Mouse (Mus musculus) forelimb bud, embryonic 11.5 days (tissue): ENCODE data around the gene Abtb2.
"Not testable (repeated sequence)": the region's sequence is repeated elsewhere in the genome, so short reads cannot be mapped to it uniquely, and the experiment has no call there.

Source experiments
- DNase-seq: peaks from one replicate; pipeline ENCODE4 v3.0.0-alpha.2; 2012; ENCODE audit warnings: low read depth, low spot score

The Abtb2 gene

GRCm38 (mm10) chr2:103565732-103566422 lies at the start of gene Abtb2:
Abtb2 (plus strand) TSS chr2:103566310.
- DNase-seq: peak; percentile 95

- DNase-seq: no peak
Observed at GRCm38 (mm10) chr2:103516472-103516871, 49.6 kb upstream of the Abtb2 start.

GRCm38 (mm10) chr2:103525596-103525995 lies 40.5 kb upstream of the Abtb2 start:
- DNase-seq: no peak

- peak; percentile 60 for DNase-seq
Observed at GRCm38 (mm10) chr2:103547132-103547531, 19.0 kb upstream of the Abtb2 start.

GRCm38 (mm10) chr2:103550301-103550700 lies 15.8 kb upstream of the Abtb2 start:
- not testable (repeated sequence) for DNase-seq

- no peak for DNase-seq
Observed at GRCm38 (mm10) chr2:103554041-103554440, 12.1 kb upstream of the Abtb2 start.

- peak; percentile 36 for DNase-seq
Observed at GRCm38 (mm10) chr2:103556125-103556877, 9.8 kb upstream of the Abtb2 start.

GRCm38 (mm10) chr2:103560955-103561354 lies 5.2 kb upstream of the Abtb2 start:
- no peak for DNase-seq

GRCm38 (mm10) chr2:103564427-103565023 lies 1.6 kb upstream of the Abtb2 start:
- DNase-seq: no peak

GRCm38 (mm10) chr2:103565171-103565591 lies 929 bp upstream of the Abtb2 start:
- peak; percentile 68 for DNase-seq

GRCm38 (mm10) chr2:103566423-103566712 lies 258 bp downstream of the Abtb2 start:
- no peak for DNase-seq

GRCm38 (mm10) chr2:103566713-103567521 lies 807 bp downstream of the Abtb2 start:
- peak; percentile 59 for DNase-seq

GRCm38 (mm10) chr2:103568161-103568560 lies 2.1 kb downstream of the Abtb2 start:
- DNase-seq: peak; percentile 64

- no peak for DNase-seq
Observed at GRCm38 (mm10) chr2:103569716-103570115, 3.6 kb downstream of the Abtb2 start.

- no peak for DNase-seq
Observed at GRCm38 (mm10) chr2:103572354-103572753, 6.2 kb downstream of the Abtb2 start.

GRCm38 (mm10) chr2:103576371-103576770 lies 10.3 kb downstream of the Abtb2 start:
- DNase-seq: no peak

- DNase-seq: no peak
Observed at GRCm38 (mm10) chr2:103577752-103578662, 11.9 kb downstream of the Abtb2 start.

- DNase-seq: no peak
Observed at GRCm38 (mm10) chr2:103578663-103579213, 12.6 kb downstream of the Abtb2 start.

GRCm38 (mm10) chr2:103580756-103581155 lies 14.6 kb downstream of the Abtb2 start:
- DNase-seq: no peak

GRCm38 (mm10) chr2:103581369-103581897 lies 15.3 kb downstream of the Abtb2 start:
- no peak for DNase-seq
